Mouse (Mus musculus): ENCODE results near the gene Gm11437. TPM values are rescaled to one million over a fixed set of nuclear protein-coding genes. Genes with fewer than 3 reads are reported as not detected.

Gm11437 gene
- polyA plus RNA-seq (2014; fragmentation: Nextera tagmentation; extraction: Ambion mirVana) = not detected in 2 replicates

DNA sequence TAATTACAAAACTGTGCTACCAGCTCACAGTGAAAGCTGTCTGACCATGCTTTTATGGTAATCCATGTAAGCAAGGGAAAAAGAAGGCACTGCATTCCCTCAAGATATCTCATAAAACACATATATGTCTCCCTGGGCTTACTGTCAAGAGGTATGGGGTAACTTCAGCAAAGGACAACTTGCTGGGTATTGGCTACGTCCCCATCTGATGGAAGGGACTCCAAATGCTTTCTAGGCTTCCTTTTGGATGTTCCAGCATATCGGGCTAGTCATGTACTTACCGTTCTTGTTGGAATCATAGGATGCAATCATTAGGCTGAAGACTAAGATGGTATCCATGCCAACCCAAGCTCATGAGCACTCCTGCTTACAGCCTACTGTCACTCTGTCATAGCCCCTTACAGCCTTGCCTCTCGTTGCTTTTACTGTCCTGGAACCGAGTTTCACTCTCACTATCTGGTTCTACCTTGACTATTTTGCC is at the start of gene Gm11437:
Gm11437 (minus strand) TSS at position 431 of the 481 bp plus-strand sequence.
- no peak for DNase-seq
- no peaks in the 10 kb centered on the region for H3K27me3 ChIP-seq (ENCODE audit: insufficient read depth, low read length)
- no peak for ATAC-seq (ENCODE audit: insufficient read depth)
- TF ChIP-seq CTCF (IDR thresholded peaks at IDR 0.05; ENCODE audit: low read depth) = no peak
- no peak within 1 kb of the TSS for H3K9ac ChIP-seq
- H3K4me2 ChIP-seq = no peak within 1 kb of the TSS
- H3K4me3 ChIP-seq (ENCODE audit: low read depth, low read length) = no peak within 1 kb of the TSS
- H3K36me3 ChIP-seq (ENCODE audit: insufficient read depth) = no peaks in the 10 kb centered on the region
- no peaks in the 10 kb centered on the region for H3K4me1 ChIP-seq (ENCODE audit: insufficient read depth)
- H3K27ac ChIP-seq (ENCODE audit: low read depth) = no peak within 1 kb of the TSS
- no peaks in the 10 kb centered on the region for H3K9me3 ChIP-seq (ENCODE audit: low read depth, low read length)
- 78% methylated on average over 5 of the region's 5 CpGs for WGBS

DNA sequence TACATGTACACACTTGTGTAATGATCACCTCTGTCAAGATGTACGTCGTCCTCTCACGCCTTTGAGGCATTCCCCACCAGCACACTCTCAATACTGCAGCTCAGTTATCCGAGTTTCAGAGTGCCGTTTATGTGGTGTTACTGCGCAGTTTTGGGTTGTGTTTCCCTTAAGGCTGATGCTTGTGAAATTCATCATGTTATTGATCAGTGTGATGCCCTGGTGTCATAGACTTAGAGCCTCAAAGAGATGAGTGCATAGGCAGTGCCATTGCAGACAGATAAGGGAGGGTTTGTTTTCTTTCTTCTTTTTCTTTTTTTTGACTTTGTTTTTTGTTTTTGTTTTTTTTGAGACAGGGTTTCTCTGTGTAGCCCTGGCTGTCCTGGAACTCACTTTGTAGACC is 43.6 kb upstream of the Gm11437 start:
- ATAC-seq (ENCODE audit: insufficient read depth) = no peak
- Histone ChIP-seq H3K36me3 (ENCODE audit: insufficient read depth) (no peaks in the 10 kb centered on the region), H3K4me1 (ENCODE audit: insufficient read depth) (no peaks in the 10 kb centered on the region), H3K27me3 (ENCODE audit: insufficient read depth, low read length) (no peaks in the 10 kb centered on the region), H3K9me3 (ENCODE audit: low read depth, low read length) (no peaks in the 10 kb centered on the region), H3K4me2 (no peak overlapping the region), H3K4me3 (ENCODE audit: low read depth, low read length) (no peak overlapping the region), H3K27ac (ENCODE audit: low read depth) (no peak overlapping the region), H3K9ac (no peak overlapping the region)
- 83% methylated on average over 6 of the region's 6 CpGs for WGBS
- no peak for DNase-seq
- TF ChIP-seq CTCF (IDR thresholded peaks at IDR 0.05; ENCODE audit: low read depth) = no peak

DNA sequence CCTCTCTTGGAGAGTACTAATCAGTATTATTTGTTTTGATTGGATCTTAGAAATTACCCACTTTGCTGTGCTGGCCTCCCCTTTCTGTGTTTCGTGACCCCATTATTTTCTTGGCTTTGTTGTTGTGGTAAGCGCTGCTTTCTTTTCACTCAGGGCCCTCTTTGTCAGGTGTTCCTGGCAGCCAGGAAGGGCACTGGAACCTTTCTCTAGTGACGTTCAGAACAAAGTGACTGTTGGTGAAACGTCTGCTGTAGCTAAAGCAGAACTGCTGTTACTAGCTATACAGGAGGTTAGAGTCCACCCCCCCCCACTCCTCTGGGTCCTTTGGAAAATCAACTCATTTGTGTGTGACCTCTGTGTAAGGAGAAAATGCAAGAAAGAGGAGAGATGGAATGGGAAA is 38.5 kb upstream of the Gm11437 start:
- Histone ChIP-seq H3K27me3 (ENCODE audit: insufficient read depth, low read length) (no peaks in the 10 kb centered on the region), H3K9ac (no peak overlapping the region), H3K4me3 (ENCODE audit: low read depth, low read length) (no peak overlapping the region), H3K9me3 (ENCODE audit: low read depth, low read length) (no peaks in the 10 kb centered on the region), H3K4me1 (ENCODE audit: insufficient read depth) (no peaks in the 10 kb centered on the region), H3K4me2 (no peak overlapping the region), H3K36me3 (ENCODE audit: insufficient read depth) (0 out of 2 replicates have a peak, but pooled peaks cover 5% of the 10 kb centered on the region), H3K27ac (ENCODE audit: low read depth) (no peak overlapping the region)
- no peak for TF ChIP-seq CTCF (IDR thresholded peaks at IDR 0.05; ENCODE audit: low read depth)
- no peak for DNase-seq
- 54% methylated on average over 4 of the region's 4 CpGs for WGBS
- no peak for ATAC-seq (ENCODE audit: insufficient read depth)

DNA sequence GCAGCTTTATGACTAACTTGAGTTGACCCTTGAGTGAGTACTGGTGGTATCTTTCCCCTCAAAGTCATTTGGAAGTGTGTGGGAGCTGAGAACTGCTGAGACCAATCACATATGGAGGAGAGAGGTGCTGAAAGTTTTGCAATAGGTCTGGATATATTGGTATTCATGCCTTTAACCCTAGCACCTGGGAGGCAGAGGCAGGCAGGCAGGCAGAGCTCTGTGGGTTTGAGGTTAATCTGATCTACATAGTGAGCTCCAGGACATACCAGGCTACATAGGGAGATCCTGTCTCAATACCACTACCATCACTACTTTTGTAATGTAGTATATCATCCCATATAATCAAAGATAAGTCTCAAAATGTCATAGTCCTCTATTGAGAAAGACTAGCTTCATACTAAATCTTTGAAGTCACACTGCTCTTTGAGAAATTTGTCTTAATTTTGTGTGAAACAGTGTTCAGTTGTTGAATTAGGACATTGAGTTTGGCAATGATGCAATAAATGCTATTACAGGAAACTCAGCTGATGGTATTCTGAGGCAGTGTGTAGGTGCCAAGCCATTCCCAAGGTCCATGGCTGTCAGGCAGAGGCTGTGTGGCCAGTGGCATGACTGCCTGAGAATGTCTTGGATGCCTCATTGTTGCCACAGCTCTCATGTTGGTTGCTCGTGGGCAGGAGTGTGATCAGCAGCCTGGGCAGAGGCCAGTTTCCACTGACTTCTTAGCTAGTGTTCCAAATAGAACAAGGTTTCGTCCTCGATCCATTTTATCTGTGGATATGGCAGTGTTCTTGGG is 30.5 kb upstream of the Gm11437 start:
- ATAC-seq (ENCODE audit: insufficient read depth) (no peak), DNase-seq (no peak)
- WGBS = 89% methylated on average over 3 of the region's 3 CpGs
- Histone ChIP-seq H3K9me3 (ENCODE audit: low read depth, low read length) (no peaks in the 10 kb centered on the region), H3K4me2 (no peak overlapping the region), H3K4me1 (ENCODE audit: insufficient read depth) (no peaks in the 10 kb centered on the region), H3K9ac (no peak overlapping the region), H3K27me3 (ENCODE audit: insufficient read depth, low read length) (no peaks in the 10 kb centered on the region), H3K27ac (ENCODE audit: low read depth) (no peak overlapping the region), H3K36me3 (ENCODE audit: insufficient read depth) (peaks cover 11% of the 10 kb centered on the region; the same call in 1 of the 2 replicates), H3K4me3 (ENCODE audit: low read depth, low read length) (no peak overlapping the region)
- no peak for TF ChIP-seq CTCF (IDR thresholded peaks at IDR 0.05; ENCODE audit: low read depth)

DNA sequence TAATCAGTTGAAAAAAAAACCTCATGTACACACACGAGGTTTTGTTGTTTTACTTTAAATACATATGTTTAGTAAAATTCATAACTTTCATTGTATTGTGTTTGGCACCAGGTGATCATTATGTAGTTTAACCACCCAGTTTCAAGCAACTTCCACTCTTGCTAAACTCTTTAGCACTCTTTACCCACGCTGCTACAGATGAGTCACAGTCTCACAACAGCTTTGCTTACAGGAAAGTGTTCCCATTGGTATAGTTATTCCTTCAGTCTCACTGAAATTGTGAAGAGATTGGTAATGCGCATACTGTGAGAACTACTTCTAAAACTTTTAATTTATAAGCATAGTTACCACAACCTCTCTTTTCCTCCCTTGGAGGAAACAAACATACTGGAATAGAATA is 27.5 kb upstream of the Gm11437 start:
- ATAC-seq (ENCODE audit: insufficient read depth) = no peak
- H3K9me3 ChIP-seq (ENCODE audit: low read depth, low read length) = no peaks in the 10 kb centered on the region
- peaks cover 11% of the 10 kb centered on the region; the same call in 1 of the 2 replicates for H3K36me3 ChIP-seq (ENCODE audit: insufficient read depth)
- 85% methylated on average over 3 of the region's 3 CpGs for WGBS
- H3K27me3 ChIP-seq (ENCODE audit: insufficient read depth, low read length) = no peaks in the 10 kb centered on the region
- H3K27ac ChIP-seq (ENCODE audit: low read depth) = no peak overlapping the region
- no peak overlapping the region for H3K4me2 ChIP-seq
- H3K4me1 ChIP-seq (ENCODE audit: insufficient read depth) = no peaks in the 10 kb centered on the region
- H3K9ac ChIP-seq = no peak overlapping the region
- TF ChIP-seq CTCF (IDR thresholded peaks at IDR 0.05; ENCODE audit: low read depth) = no peak
- no peak overlapping the region for H3K4me3 ChIP-seq (ENCODE audit: low read depth, low read length)
- no peak for DNase-seq

GRCm38 (mm10) chr11:84193249-84193648 is 26.0 kb upstream of the Gm11437 start:
- Histone ChIP-seq H3K4me3 (ENCODE audit: low read depth, low read length) (no peak overlapping the region), H3K36me3 (ENCODE audit: insufficient read depth) (peaks cover 11% of the 10 kb centered on the region; the same call in 1 of the 2 replicates), H3K4me1 (ENCODE audit: insufficient read depth) (no peaks in the 10 kb centered on the region), H3K4me2 (no peak overlapping the region), H3K27me3 (ENCODE audit: insufficient read depth, low read length) (no peaks in the 10 kb centered on the region), H3K9me3 (ENCODE audit: low read depth, low read length) (no peaks in the 10 kb centered on the region), H3K9ac (no peak overlapping the region), H3K27ac (ENCODE audit: low read depth) (no peak overlapping the region)
- 0 out of 2 replicates have a peak, but pooled peaks have one; percentile 18 for TF ChIP-seq CTCF (IDR thresholded peaks at IDR 0.05; ENCODE audit: low read depth)
- 73% methylated on average over 10 of the region's 10 CpGs for WGBS
- ATAC-seq (ENCODE audit: insufficient read depth) = no peak
- DNase-seq = peak; percentile 5

DNA sequence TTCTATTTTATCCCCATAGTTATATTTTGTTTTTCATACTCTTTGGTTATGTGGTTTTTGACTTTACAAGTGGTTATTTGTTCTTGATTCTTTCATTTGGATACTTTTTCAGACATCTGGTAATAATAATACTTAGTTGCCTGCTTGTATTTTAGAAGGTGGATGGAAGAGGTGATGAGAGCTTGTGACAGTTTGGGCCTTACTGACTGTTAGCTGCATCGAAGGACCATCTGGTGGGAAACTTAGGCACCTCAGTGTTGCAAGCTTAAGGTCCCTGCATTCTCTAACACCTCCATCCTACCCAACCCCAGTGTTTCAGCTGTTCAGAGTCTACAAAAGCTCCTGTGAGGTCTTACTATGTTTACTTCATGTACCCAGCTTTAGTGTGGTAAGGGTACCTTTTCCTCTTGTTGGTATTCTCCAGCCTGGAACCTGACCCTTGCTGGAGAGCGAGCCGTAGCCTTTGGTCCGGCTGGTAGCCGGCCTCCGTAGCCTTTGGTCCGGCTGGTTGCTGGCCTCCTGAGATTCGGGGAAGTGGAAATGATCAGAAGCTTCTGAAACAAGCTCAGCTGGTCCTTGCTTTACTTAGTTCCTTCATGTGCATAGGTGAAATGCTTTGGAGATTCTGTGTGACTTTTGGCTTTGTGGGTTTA is 23.4 kb upstream of the Gm11437 start:
- no peak for ATAC-seq (ENCODE audit: insufficient read depth)
- 82% methylated on average over 8 of the region's 8 CpGs for WGBS

More for the DNA sequence above, 23.4 kb upstream of the Gm11437 start:
- Histone ChIP-seq H3K4me3 (ENCODE audit: low read depth, low read length) (no peak overlapping the region), H3K4me1 (ENCODE audit: insufficient read depth) (no peaks in the 10 kb centered on the region), H3K9ac (no peak overlapping the region), H3K36me3 (ENCODE audit: insufficient read depth) (peaks cover 4% of the 10 kb centered on the region; the same call in 1 of the 2 replicates), H3K27ac (ENCODE audit: low read depth) (no peak overlapping the region), H3K9me3 (ENCODE audit: low read depth, low read length) (no peaks in the 10 kb centered on the region), H3K27me3 (ENCODE audit: insufficient read depth, low read length) (no peaks in the 10 kb centered on the region), H3K4me2 (no peak overlapping the region)
- no peak for DNase-seq
- no peak for TF ChIP-seq CTCF (IDR thresholded peaks at IDR 0.05; ENCODE audit: low read depth)

All from lung, embryonic 14.5 days (tissue).